Mouse (Mus musculus) ES-Bruce4 (cell line): ENCODE results near the gene Rapgef4.

Experiments
- CTCF ChIP-seq: IDR thresholded peaks from one replicate; pipeline ENCODE4 v1.8.1; 2011; ENCODE audit warnings: low read depth, low read length
- POLR2A ChIP-seq: IDR thresholded peaks from one replicate; pipeline ENCODE4 v1.8.1; 2011; ENCODE audit warnings: low read length; ENCODE audit not compliant: insufficient read depth

GRCm38 (mm10) chr2:71951212-71951611, 29.8 kb upstream of the Rapgef4 start:
- TF ChIP-seq POLR2A (no peak), CTCF (no peak)
